Mouse (Mus musculus): Measurements from ENCODE around the gene Hrasls5. TPM values are rescaled to one million over a fixed set of nuclear protein-coding genes. Genes with fewer than 3 reads are reported as not detected.

Gene Hrasls5
- not detected in 2 replicates for polyA plus RNA-seq (2012; ENCODE audit: insufficient read depth, insufficient read length, missing spikeins)

- Histone ChIP-seq H3K27ac (ENCODE audit: insufficient read depth, low read depth, low read length) (no peak within 1 kb of the TSS), H3K4me3 (ENCODE audit: insufficient read depth, low read length) (peak within 1 kb of the TSS; percentile 28; the same call in 1 of the 2 replicates), H3K4me1 (ENCODE audit: control insufficient read depth, insufficient read depth, low read length) (peaks cover 4% of the 10 kb centered on the region; the same call in 1 of the 2 replicates)
- no peak for TF ChIP-seq POLR2A (IDR thresholded peaks at IDR 0.05; ENCODE audit: borderline replicate concordance, low read depth, low read length)
- TF ChIP-seq CTCF (IDR thresholded peaks at IDR 0.05; ENCODE audit: low read depth, low read length) = no peak
Observed at GRCm38 (mm10) chr19:7611942-7612757, at the start of gene Hrasls5. Gene Hrasls5, plus strand, starts transcription at chr19:7612541.

- TF ChIP-seq CTCF (IDR thresholded peaks at IDR 0.05; ENCODE audit: low read depth, low read length) (no peak), POLR2A (IDR thresholded peaks at IDR 0.05; ENCODE audit: borderline replicate concordance, low read depth, low read length) (no peak)
- Histone ChIP-seq H3K27ac (ENCODE audit: insufficient read depth, low read depth, low read length) (no peak overlapping the region), H3K4me1 (ENCODE audit: control insufficient read depth, insufficient read depth, low read length) (0 out of 2 replicates have a peak, but pooled peaks cover 4% of the 10 kb centered on the region), H3K4me3 (ENCODE audit: insufficient read depth, low read length) (no peak overlapping the region)
Observed at GRCm38 (mm10) chr19:7562601-7563129, 49.7 kb upstream of the Hrasls5 start.

GRCm38 (mm10) chr19:7563676-7564075 is 48.7 kb upstream of the Hrasls5 start:
- H3K4me3 ChIP-seq (ENCODE audit: insufficient read depth, low read length) = no peak overlapping the region
- H3K4me1 ChIP-seq (ENCODE audit: control insufficient read depth, insufficient read depth, low read length) = no peaks in the 10 kb centered on the region
- no peak for TF ChIP-seq CTCF (IDR thresholded peaks at IDR 0.05; ENCODE audit: low read depth, low read length)
- TF ChIP-seq POLR2A (IDR thresholded peaks at IDR 0.05; ENCODE audit: borderline replicate concordance, low read depth, low read length) = no peak
- no peak overlapping the region for H3K27ac ChIP-seq (ENCODE audit: insufficient read depth, low read depth, low read length)

- Histone ChIP-seq H3K4me3 (ENCODE audit: insufficient read depth, low read length) (no peak overlapping the region), H3K27ac (ENCODE audit: insufficient read depth, low read depth, low read length) (no peak overlapping the region), H3K4me1 (ENCODE audit: control insufficient read depth, insufficient read depth, low read length) (no peaks in the 10 kb centered on the region)
- TF ChIP-seq CTCF (IDR thresholded peaks at IDR 0.05; ENCODE audit: low read depth, low read length) (no peak), POLR2A (IDR thresholded peaks at IDR 0.05; ENCODE audit: borderline replicate concordance, low read depth, low read length) (no peak)
Observed at GRCm38 (mm10) chr19:7564457-7564856, 47.9 kb upstream of the Hrasls5 start.

GRCm38 (mm10) chr19:7566826-7567225 is 45.5 kb upstream of the Hrasls5 start:
- H3K4me1 ChIP-seq (ENCODE audit: control insufficient read depth, insufficient read depth, low read length) = no peaks in the 10 kb centered on the region
- no peak overlapping the region for H3K4me3 ChIP-seq (ENCODE audit: insufficient read depth, low read length)
- H3K27ac ChIP-seq (ENCODE audit: insufficient read depth, low read depth, low read length) = no peak overlapping the region
- TF ChIP-seq CTCF (IDR thresholded peaks at IDR 0.05; ENCODE audit: low read depth, low read length) = no peak
- no peak for TF ChIP-seq POLR2A (IDR thresholded peaks at IDR 0.05; ENCODE audit: borderline replicate concordance, low read depth, low read length)

- Histone ChIP-seq H3K4me1 (ENCODE audit: control insufficient read depth, insufficient read depth, low read length) (no peaks in the 10 kb centered on the region), H3K27ac (ENCODE audit: insufficient read depth, low read depth, low read length) (no peak overlapping the region), H3K4me3 (ENCODE audit: insufficient read depth, low read length) (no peak overlapping the region)
- TF ChIP-seq POLR2A (IDR thresholded peaks at IDR 0.05; ENCODE audit: borderline replicate concordance, low read depth, low read length) = no peak
- TF ChIP-seq CTCF (IDR thresholded peaks at IDR 0.05; ENCODE audit: low read depth, low read length) = no peak
Observed at GRCm38 (mm10) chr19:7568364-7568763, 44.0 kb upstream of the Hrasls5 start.

- no peaks in the 10 kb centered on the region for H3K4me1 ChIP-seq (ENCODE audit: control insufficient read depth, insufficient read depth, low read length)
- H3K27ac ChIP-seq (ENCODE audit: insufficient read depth, low read depth, low read length) = no peak overlapping the region
- no peak overlapping the region for H3K4me3 ChIP-seq (ENCODE audit: insufficient read depth, low read length)
- TF ChIP-seq POLR2A (IDR thresholded peaks at IDR 0.05; ENCODE audit: borderline replicate concordance, low read depth, low read length) (no peak), CTCF (IDR thresholded peaks at IDR 0.05; ENCODE audit: low read depth, low read length) (no peak)
Observed at GRCm38 (mm10) chr19:7569650-7570049, 42.7 kb upstream of the Hrasls5 start.

- Histone ChIP-seq H3K27ac (ENCODE audit: insufficient read depth, low read depth, low read length) (no peak overlapping the region), H3K4me1 (ENCODE audit: control insufficient read depth, insufficient read depth, low read length) (peaks cover 8% of the 10 kb centered on the region), H3K4me3 (ENCODE audit: insufficient read depth, low read length) (no peak overlapping the region)
- no peak for TF ChIP-seq POLR2A (IDR thresholded peaks at IDR 0.05; ENCODE audit: borderline replicate concordance, low read depth, low read length)
- TF ChIP-seq CTCF (IDR thresholded peaks at IDR 0.05; ENCODE audit: low read depth, low read length) = no peak
Observed at GRCm38 (mm10) chr19:7576180-7576579, 36.2 kb upstream of the Hrasls5 start.

GRCm38 (mm10) chr19:7577710-7578109 is 34.6 kb upstream of the Hrasls5 start:
- TF ChIP-seq CTCF (IDR thresholded peaks at IDR 0.05; ENCODE audit: low read depth, low read length) = no peak
- TF ChIP-seq POLR2A (IDR thresholded peaks at IDR 0.05; ENCODE audit: borderline replicate concordance, low read depth, low read length) = no peak
- Histone ChIP-seq H3K27ac (ENCODE audit: insufficient read depth, low read depth, low read length) (no peak overlapping the region), H3K4me3 (ENCODE audit: insufficient read depth, low read length) (no peak overlapping the region), H3K4me1 (ENCODE audit: control insufficient read depth, insufficient read depth, low read length) (peaks cover 9% of the 10 kb centered on the region)

- H3K4me1 ChIP-seq (ENCODE audit: control insufficient read depth, insufficient read depth, low read length) = peaks cover 15% of the 10 kb centered on the region
Observed at GRCm38 (mm10) chr19:7581042-7581441, 31.3 kb upstream of the Hrasls5 start.

More at GRCm38 (mm10) chr19:7581042-7581441, 31.3 kb upstream of the Hrasls5 start:
- H3K27ac ChIP-seq (ENCODE audit: insufficient read depth, low read depth, low read length) = no peak overlapping the region
- no peak overlapping the region for H3K4me3 ChIP-seq (ENCODE audit: insufficient read depth, low read length)
- no peak for TF ChIP-seq CTCF (IDR thresholded peaks at IDR 0.05; ENCODE audit: low read depth, low read length)
- TF ChIP-seq POLR2A (IDR thresholded peaks at IDR 0.05; ENCODE audit: borderline replicate concordance, low read depth, low read length) = no peak

Data from bone marrow macrophage, adult 2 months (primary cell).